In the genomic region with DNA sequence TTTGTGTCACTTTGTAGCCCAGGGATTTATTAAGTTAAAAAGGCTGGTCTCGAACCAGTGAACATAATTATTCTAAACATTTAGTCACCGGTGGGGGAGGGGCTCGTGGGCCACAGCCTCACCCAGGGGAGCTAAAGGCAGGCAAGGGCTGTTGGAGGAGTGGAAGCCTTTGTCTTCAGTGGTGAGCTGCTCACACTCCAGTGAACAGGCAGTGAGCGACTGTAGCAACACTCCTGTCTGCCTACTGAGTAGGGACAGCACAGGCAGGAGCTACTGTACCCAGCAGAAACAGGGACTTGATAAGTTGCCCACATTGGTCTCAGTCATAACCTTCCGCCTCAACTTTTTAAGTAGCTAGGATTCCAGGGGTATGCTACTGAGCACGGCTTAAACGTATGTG, we compare ENCODE assay signal across 28 mouse cellular contexts. TPM values are rescaled to one million over a fixed set of nuclear protein-coding genes. Genes with fewer than 3 reads are reported as not detected.
A peak's percentile ranks its signal among the peaks of the same experiment; 100 is the strongest.
DNase-seq lines count a peak whose midpoint lies in the region; ATAC-seq and TF ChIP-seq lines count a peak whose summit lies in the region.
"Had no signal": no experiment of that assay in that cellular context is flagged by ENCODE, and none has a peak within 500 bp of the region (broad histone marks: within the 10 kb centered on the region; RNA-seq: fewer than 3 reads in every experiment).

No protein-coding gene starts in this region.

- H3K4me3 ChIP-seq in heart, embryonic 14.5 days (ENCODE audit: control insufficient read depth in 1 of 2, insufficient read depth in 1 of 2, low read depth in 1 of 2, low read length in 2 of 2): no peak overlapping the region
- no peak overlapping the region for H3K4me3 ChIP-seq in kidney, embryonic 16.5 days (ENCODE audit: low read length)
- no peak overlapping the region for H3K4me3 ChIP-seq in CH12.LX (replicated peaks in 1 of 3; ENCODE audit: low read depth in 2 of 3, low read length in 2 of 3, poor library complexity in 1 of 3)
- H3K4me3 ChIP-seq: erythroblast, embryonic 14.5 days; forebrain, embryonic 13.5 days; heart, embryonic 15.5 days; liver, embryonic 13.5 days; midbrain, embryonic 15.5 days; neural tube, embryonic 15.5 days had no signal

- dilution Hi-C loops in CH12.LX (cut with MboI; ENCODE audit: extremely low pct_ligation_motif_present, extremely low pct_unique_long_range_greater_than_20kb, low sequenced_read_pairs): no loop called here

- no peaks in the 10 kb centered on the region for H3K27me3 ChIP-seq in heart, embryonic 14.5 days (ENCODE audit: control insufficient read depth, insufficient read depth, low read length)
- no peaks in the 10 kb centered on the region for H3K27me3 ChIP-seq in kidney, embryonic 16.5 days (ENCODE audit: insufficient read depth, low read length)
- no peaks in the 10 kb centered on the region for H3K27me3 ChIP-seq in CH12.LX (replicated peaks)
- H3K27me3 ChIP-seq in Patski: no peaks in the 10 kb centered on the region
- H3K27me3 ChIP-seq: forebrain, embryonic 13.5 days; heart, embryonic 15.5 days; liver, embryonic 13.5 days; midbrain, embryonic 15.5 days; neural tube, embryonic 15.5 days had no signal

- ATAC-seq in heart, embryonic 14.5 days (ENCODE audit: insufficient number of reproducible peaks, insufficient read depth, low FRiP score, low read depth): no peak
- ATAC-seq in kidney, embryonic 16.5 days (ENCODE audit: low FRiP score, low TSS enrichment): peak; percentile 52; the same call in 1 of the 2 replicates
- ATAC-seq in Patski: peak; percentile 51
- ATAC-seq: forebrain, embryonic 13.5 days; intestine, embryonic 16.5 days; midbrain, embryonic 15.5 days had no signal

- intact Hi-C loops in heart, postnatal 14 days (cut with DNase I): no loop called here

- POLR2A ChIA-PET in Patski (lab: Charles Lee): interaction anchor here (1.0 to 1.2 kb wide), 3 partner anchors 9 to 45 kb away, joined by 3 read pairs; no protein-coding TSS in a partner anchor

- H3K27ac ChIP-seq in heart, embryonic 14.5 days (replicated peaks in 1 of 2; ENCODE audit: control insufficient read depth in 1 of 2, insufficient read depth in 1 of 2, low read depth in 2 of 2, low read length in 2 of 2): peak overlapping the region; percentile 8 to 39; a peak in 1 of 4 replicates
- H3K27ac ChIP-seq in kidney, embryonic 16.5 days (ENCODE audit: low read length): peak overlapping the region; percentile 56
- H3K27ac ChIP-seq in CH12.LX (ENCODE audit: insufficient read depth, low read depth): no peak overlapping the region
- H3K27ac ChIP-seq: forebrain, embryonic 13.5 days; heart, embryonic 15.5 days; liver, embryonic 13.5 days; macrophage; midbrain, embryonic 15.5 days; neural tube, embryonic 15.5 days had no signal

- H3K4me2 ChIP-seq in heart, embryonic 14.5 days (ENCODE audit: low read length): no peak overlapping the region
- no peak overlapping the region for H3K4me2 ChIP-seq in kidney, embryonic 16.5 days (replicated peaks; ENCODE audit: low read depth, low read length)
- no peak overlapping the region for H3K4me2 ChIP-seq in CH12.LX (ENCODE audit: insufficient read depth, low read depth, poor library complexity, severe bottlenecking)
- H3K4me2 ChIP-seq: forebrain, embryonic 13.5 days; heart, embryonic 15.5 days; liver, embryonic 13.5 days; midbrain, embryonic 15.5 days; neural tube, embryonic 15.5 days had no signal

- no peak for DNase-seq in heart, postnatal 14 days
- no peak for DNase-seq in kidney, postnatal 4 days
- peak; percentile 37 for DNase-seq in CH12.LX (ENCODE audit: extremely low read depth)
- no peak for DNase-seq in Patski (ENCODE audit: low read depth, low spot score)
- DNase-seq in frontal cortex, postnatal 10 days (ENCODE audit: low spot score in 2 of 2): no peak
- no peak for DNase-seq in left cerebral cortex, adult 9 months (ENCODE audit: low spot score in 2 of 2)
- DNase-seq: adrenal gland, adult 8-10 months; B cell, adult 2 months; cerebellum, adult 11-12 months; cerebellum, adult 9-11 months; embryo, embryonic 11 days; gastrocnemius, postnatal 25 days; kidney, postnatal 14 days; liver, embryonic 13.5 days; lung, adult 2 months; lung, postnatal 10 days; right cerebral cortex, adult 18-20 months; spleen, adult 18-20 months; thymus, postnatal 14 days had no signal

- CTCF ChIA-PET in Patski (lab: Charles Lee): interaction anchor here (1.0 kb wide), 1 partner anchor 82 kb away, joined by 3 read pairs; no protein-coding TSS in a partner anchor

- peaks cover 56% of the 10 kb centered on the region for H3K36me3 ChIP-seq in heart, embryonic 14.5 days (ENCODE audit: control insufficient read depth, insufficient read depth, low read length)
- H3K36me3 ChIP-seq in kidney, embryonic 16.5 days (ENCODE audit: insufficient read depth, low read length): peaks cover 29% of the 10 kb centered on the region
- H3K36me3 ChIP-seq in CH12.LX (replicated peaks in 1 of 2; ENCODE audit: control insufficient read depth in 1 of 2, insufficient read depth in 1 of 2, low read length in 1 of 2): peaks cover 0 to 6% of the 10 kb centered on the region in 2 experiments
- H3K36me3 ChIP-seq: liver, embryonic 13.5 days; midbrain, embryonic 15.5 days had no signal

- in situ Hi-C loops in CH12.LX (cut with MboI; ENCODE audit: low pct_ligation_motif_present, low pct_unique_long_range_greater_than_20kb, low sequenced_read_pairs) (no loop called here), Patski (cut with MboI; ENCODE audit: low pct_unique_long_range_greater_than_20kb) (no loop called here)

- no peak for TF ChIP-seq EP300 in CH12.LX (IDR thresholded peaks at IDR 0.05; ENCODE audit: low read length)

- H3K79me2 ChIP-seq in CH12.LX (replicated peaks; ENCODE audit: control insufficient read depth, extremely low read depth, insufficient read depth, poor library complexity, severe bottlenecking): no peaks in the 10 kb centered on the region

- no peaks in the 10 kb centered on the region for H3K9me3 ChIP-seq in heart, embryonic 14.5 days (ENCODE audit: control insufficient read depth, low read length)
- H3K9me3 ChIP-seq in kidney, embryonic 16.5 days (ENCODE audit: low read length): no peaks in the 10 kb centered on the region
- H3K9me3 ChIP-seq in CH12.LX (replicated peaks; ENCODE audit: low read length): no peaks in the 10 kb centered on the region
- H3K9me3 ChIP-seq: forebrain, embryonic 13.5 days; heart, embryonic 15.5 days; liver, embryonic 13.5 days; midbrain, embryonic 15.5 days; neural tube, embryonic 15.5 days had no signal

- peaks cover 31 to 37% of the 10 kb centered on the region in 2 experiments for H3K4me1 ChIP-seq in heart, embryonic 14.5 days (ENCODE audit: control insufficient read depth in 2 of 2, insufficient read depth in 2 of 2, low read length in 2 of 2)
- H3K4me1 ChIP-seq in kidney, embryonic 16.5 days (ENCODE audit: insufficient read depth, low read length): peaks cover 17% of the 10 kb centered on the region
- H3K4me1 ChIP-seq in CH12.LX (ENCODE audit: control insufficient read depth in 1 of 2, insufficient read depth in 2 of 2): peaks cover 12 to 14% of the 10 kb centered on the region in 2 experiments
- H3K4me1 ChIP-seq: forebrain, embryonic 13.5 days; midbrain, embryonic 15.5 days; neural tube, embryonic 15.5 days had no signal

- no peak overlapping the region for H3K9ac ChIP-seq in heart, embryonic 14.5 days (ENCODE audit: low read length)
- H3K9ac ChIP-seq in kidney, embryonic 16.5 days (replicated peaks; ENCODE audit: low read length): 0 out of 2 replicates have a peak overlapping the region, but pooled peaks have one; percentile 1
- no peak overlapping the region for H3K9ac ChIP-seq in CH12.LX (ENCODE audit: insufficient read depth, low read depth)
- H3K9ac ChIP-seq: forebrain, embryonic 13.5 days; heart, embryonic 15.5 days; liver, embryonic 13.5 days; midbrain, embryonic 15.5 days; neural tube, embryonic 15.5 days had no signal

- no peak for TF ChIP-seq POLR2A in CH12.LX (IDR thresholded peaks at IDR 0.05; ENCODE audit: low read depth, low read length)

- WGBS in heart, embryonic 14.5 days: 78% methylated on average over 7 of the region's 7 CpGs
- WGBS in kidney, embryonic 16.5 days: 48% methylated on average over 7 of the region's 7 CpGs

- no peak for TF ChIP-seq CTCF in CH12.LX (conservative IDR thresholded peaks at IDR 0.05 in 1 of 2, IDR thresholded peaks at IDR 0.05 in 1 of 2; ENCODE audit: low read depth in 2 of 2, low read length in 2 of 2)
- no peak for TF ChIP-seq CTCF in Patski (IDR thresholded peaks at IDR 0.05)

- no peak for TF ChIP-seq RAD21 in CH12.LX (IDR thresholded peaks at IDR 0.05; ENCODE audit: low read depth, low read length)

TF ChIP-seq in CH12.LX, 34 proteins besides CTCF, POLR2A, EP300 and RAD21:
- TF ChIP-seq ZMIZ1 (IDR thresholded peaks at IDR 0.05; ENCODE audit: low read depth, low read length): no peak
- no peak for TF ChIP-seq IRF4 (IDR thresholded peaks at IDR 0.05; ENCODE audit: low read depth, low read length)
- no peak for TF ChIP-seq SIN3A (IDR thresholded peaks at IDR 0.05; ENCODE audit: low read length)
- no peak for TF ChIP-seq KAT2A (IDR thresholded peaks at IDR 0.05; ENCODE audit: insufficient replicate concordance, low read length)
- TF ChIP-seq ZKSCAN1 (IDR thresholded peaks at IDR 0.05; ENCODE audit: borderline replicate concordance, low read depth, low read length): no peak
- TF ChIP-seq MXI1 (IDR thresholded peaks at IDR 0.05; ENCODE audit: low read depth, low read length): no peak
- TF ChIP-seq ZC3H11A (IDR thresholded peaks at IDR 0.05; ENCODE audit: low read depth, low read length): no peak
TF ChIP-seq in CH12.LX: peak in this region for 0.

RNA-seq across cellular contexts. Expression of gene Emid1, which starts 44.5 kb away (rescaled TPM):
- polyA plus RNA-seq in heart, embryonic 14.5 days (2014; fragmentation: Nextera tagmentation; extraction: Ambion mirVana): 5.4 and 6.8 TPM in 2 replicates
- 1 to 10 TPM; 4.1 to 4.6 TPM for total RNA-seq in heart, postnatal 14 days (2021)
- polyA plus RNA-seq in kidney, embryonic 16.5 days (2015; fragmentation: Nextera tagmentation; extraction: Ambion mirVana): 230 and 247 TPM in 2 replicates
- total RNA-seq in CH12.LX (2012; rRNA removed) (0.13 TPM in 1 of 2 replicates, not detected in the other), CH12.LX (2014; rRNA removed) (not detected in 2 replicates)
- polyA plus RNA-seq in CH12.LX (2012; ENCODE audit: insufficient read length, low read depth) (not detected in 2 replicates), Patski (2021) (not detected)

Comparison
In these comparisons a context has a peak if more than half of its experiments do, and no peak if none do; other contexts are left out.
1. RNA of gene Emid1, which starts 44.5 kb away (polyA plus RNA-seq): 230 to 247 TPM in kidney, embryonic 16.5 days; 5.4 to 6.8 TPM in heart, embryonic 14.5 days, not detected in CH12.LX and not detected in Patski (single experiment); every median in the first group is over 10 times any median in the second.